Mouse (Mus musculus) embryonic fibroblast, embryonic 13.5 days (primary cell): ENCODE measurements around the gene Clic4. TPM values are rescaled to one million over a fixed set of nuclear protein-coding genes. Genes with fewer than 3 reads are reported as not detected.

ENCODE experiments used
- H3K27ac ChIP-seq: 2 replicates; pipeline ENCODE4 v1.5.1; 2012; ENCODE audit warnings: low read length, control low read depth, inconsistent platforms; ENCODE audit not compliant: insufficient read depth
- H3K4me1 ChIP-seq: 2 replicates; pipeline ENCODE4 v1.6.1; 2011; ENCODE audit warnings: low read length; ENCODE audit not compliant: control insufficient read depth, insufficient read depth
- H3K4me3 ChIP-seq: 2 replicates; pipeline ENCODE4 v1.5.1; 2011; ENCODE audit warnings: mild to moderate bottlenecking, control low read depth, low read length; ENCODE audit not compliant: insufficient read depth
- CTCF ChIP-seq: IDR thresholded peaks from 2 replicates; pipeline ENCODE4 v1.5.1; 2011; ENCODE audit warnings: mild to moderate bottlenecking, control low read depth, low read length, moderate library complexity, borderline replicate concordance; ENCODE audit not compliant: insufficient read depth
- POLR2A ChIP-seq: IDR thresholded peaks from 2 replicates; pipeline ENCODE4 v1.6.1; 2011; ENCODE audit warnings: low read depth, mild to moderate bottlenecking, control low read depth, low read length, moderate library complexity
- polyA plus RNA-seq: library from polyadenylated mRNA; stranded (reverse); fragments of >200 nt; gene quantifications from 2 replicates; pipeline ENCODE4 v1.2.4, GENCODE M21; 2011; ENCODE audit warnings: low read depth; ENCODE audit not compliant: missing spikeins, insufficient read length

Gene Clic4
- polyA plus RNA-seq, 1 experiment, result 223 TPM

- peaks cover 9% of the 10 kb centered on the region for H3K4me1 ChIP-seq
- H3K4me3 ChIP-seq, result no peak overlapping the region
- H3K27ac ChIP-seq, result no peak overlapping the region
- TF ChIP-seq POLR2A (no peak), CTCF (no peak)
These were observed 36.6 kb upstream of the Clic4 start for GRCm38 (mm10) chr4:135309112-135309659.

DNA sequence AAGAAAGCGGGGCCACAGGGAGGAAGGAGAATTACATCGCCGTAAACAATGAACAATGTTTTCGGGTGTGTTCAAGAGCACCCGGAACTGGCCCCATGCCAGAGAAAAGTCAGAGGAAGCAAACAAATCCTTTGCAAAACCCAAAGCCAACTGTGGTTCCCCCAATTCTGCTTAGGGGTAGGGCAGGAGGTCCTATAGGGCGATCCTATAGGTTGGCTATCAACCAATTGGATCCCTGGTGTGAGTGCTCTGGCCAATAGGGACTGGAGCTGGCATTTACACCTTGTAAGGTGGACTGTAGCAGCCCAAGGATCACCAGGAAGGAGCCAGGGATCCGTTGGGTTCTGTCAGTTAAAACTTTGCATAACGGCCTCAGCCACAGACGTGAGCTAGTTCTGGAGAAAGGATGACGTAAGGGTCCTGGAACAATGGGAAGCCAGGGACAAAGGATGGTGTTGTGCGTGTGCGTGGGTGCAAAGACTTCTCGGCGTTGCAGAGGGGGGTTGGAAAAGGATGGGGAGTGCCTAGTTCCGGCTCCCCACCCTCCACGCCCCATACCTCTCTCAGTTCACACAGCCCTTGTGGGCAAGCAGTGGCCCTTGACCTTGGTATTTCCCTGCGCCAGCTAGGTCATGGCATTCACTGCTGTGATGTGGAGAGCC lies 34.5 kb upstream of the Clic4 start:
- TF ChIP-seq CTCF (no peak), POLR2A (no peak)
- no peak overlapping the region for H3K27ac ChIP-seq

GRCm38 (mm10) chr4:135306533-135306932 lies 33.9 kb upstream of the Clic4 start:
- peaks cover 5% of the 10 kb centered on the region; the same call in 1 of the 2 replicates for H3K4me1 ChIP-seq
- TF ChIP-seq POLR2A (no peak), CTCF (no peak)
- H3K27ac ChIP-seq, result no peak overlapping the region
- no peak overlapping the region for H3K4me3 ChIP-seq

More for the DNA sequence above, 34.5 kb upstream of the Clic4 start:
- peaks cover 2% of the 10 kb centered on the region; the same call in 1 of the 2 replicates for H3K4me1 ChIP-seq
- no peak overlapping the region for H3K4me3 ChIP-seq

- Histone ChIP-seq H3K4me1 (peaks cover 8% of the 10 kb centered on the region; the same call in 1 of the 2 replicates), H3K4me3 (no peak overlapping the region), H3K27ac (no peak overlapping the region)
- TF ChIP-seq POLR2A (no peak), CTCF (no peak)
These were observed 29.6 kb upstream of the Clic4 start for GRCm38 (mm10) chr4:135302261-135302660.

DNA sequence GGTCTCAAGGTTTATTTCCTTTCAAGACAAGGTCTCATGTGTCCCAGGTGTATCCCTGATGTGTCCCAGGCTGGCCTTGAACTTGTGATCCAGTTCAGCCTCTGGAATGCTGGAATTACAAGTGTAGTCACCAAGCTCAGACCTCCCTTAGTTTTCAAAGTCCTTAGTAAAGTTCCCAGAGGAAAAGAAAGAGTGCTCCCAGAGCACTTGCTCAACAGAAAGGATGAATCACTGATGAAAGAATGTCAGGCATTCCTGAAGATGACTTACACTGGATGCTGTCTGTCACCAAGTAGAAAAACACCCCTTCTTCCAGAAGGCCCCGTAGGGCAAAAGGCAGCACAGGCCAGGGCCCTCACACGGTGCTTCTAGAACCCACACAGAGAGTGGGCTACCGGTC lies 28.6 kb upstream of the Clic4 start:
- TF ChIP-seq CTCF, result no peak
- TF ChIP-seq POLR2A, result no peak
- Histone ChIP-seq H3K27ac (peak overlapping the region; percentile 69), H3K4me3 (no peak overlapping the region), H3K4me1 (peaks cover 8% of the 10 kb centered on the region; the same call in 1 of the 2 replicates)

DNA sequence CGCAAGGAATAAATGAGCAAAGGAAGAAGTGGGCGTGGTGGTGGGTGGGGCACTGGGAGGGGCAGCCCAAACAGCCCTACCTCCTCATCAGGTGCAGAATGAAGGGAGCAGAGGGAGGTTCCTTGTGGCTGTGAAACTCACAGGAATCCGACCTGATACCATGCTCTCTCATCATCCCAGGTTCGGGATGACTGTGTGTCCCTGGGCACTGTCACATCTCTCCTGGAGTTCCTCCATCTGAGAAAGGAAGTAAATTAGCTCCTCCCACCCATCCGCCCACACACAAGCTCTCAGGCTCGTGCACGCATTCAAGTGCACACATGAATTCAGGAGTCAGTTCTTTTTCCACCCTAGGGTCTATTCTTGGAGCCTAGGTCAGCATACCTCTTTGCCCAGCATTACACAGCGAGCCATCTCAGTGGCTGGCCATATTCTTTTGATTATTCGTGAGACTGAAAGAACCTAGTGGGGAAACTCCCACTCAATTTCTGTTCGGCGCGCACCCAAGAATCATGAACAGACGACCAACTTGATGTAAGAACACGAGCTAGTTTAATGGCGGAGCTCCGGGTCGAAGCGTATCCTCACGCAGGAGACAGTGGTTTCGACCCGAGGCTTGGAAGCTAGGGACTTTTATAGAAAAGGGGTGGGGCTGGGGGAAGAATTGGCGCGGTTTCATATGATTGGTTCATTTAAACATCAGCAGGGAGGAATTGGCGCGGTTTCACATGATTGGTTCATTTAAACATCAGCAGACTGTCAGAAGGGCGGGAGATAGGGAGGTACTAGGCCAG lies 27.8 kb upstream of the Clic4 start:
- peak overlapping the region; percentile 69; the same call in 1 of the 2 replicates for H3K27ac ChIP-seq
- no peak for TF ChIP-seq POLR2A
- TF ChIP-seq CTCF, result no peak
- peaks cover 8% of the 10 kb centered on the region; the same call in 1 of the 2 replicates for H3K4me1 ChIP-seq
- no peak overlapping the region for H3K4me3 ChIP-seq

GRCm38 (mm10) chr4:135298680-135299079 lies 26.1 kb upstream of the Clic4 start:
- TF ChIP-seq POLR2A, result no peak
- no peak for TF ChIP-seq CTCF
- Histone ChIP-seq H3K4me3 (no peak overlapping the region), H3K4me1 (peaks cover 8% of the 10 kb centered on the region; the same call in 1 of the 2 replicates), H3K27ac (no peak overlapping the region)

GRCm38 (mm10) chr4:135297931-135298546 lies 25.4 kb upstream of the Clic4 start:
- H3K4me1 ChIP-seq, result peaks cover 8% of the 10 kb centered on the region; the same call in 1 of the 2 replicates
- peak overlapping the region; percentile 48 for H3K27ac ChIP-seq
- H3K4me3 ChIP-seq, result no peak overlapping the region
- no peak for TF ChIP-seq POLR2A
- no peak for TF ChIP-seq CTCF

GRCm38 (mm10) chr4:135297146-135297545 lies 24.5 kb upstream of the Clic4 start:
- Histone ChIP-seq H3K4me1 (peaks cover 6% of the 10 kb centered on the region; the same call in 1 of the 2 replicates), H3K4me3 (no peak overlapping the region), H3K27ac (no peak overlapping the region)
- TF ChIP-seq POLR2A (no peak), CTCF (no peak)
